Mouse (Mus musculus): ENCODE results near the gene Nhlrc3. TPM values are rescaled to one million over a fixed set of nuclear protein-coding genes. Genes with fewer than 3 reads are reported as not detected.
A peak's percentile ranks its signal among the peaks of the same experiment; 100 is the strongest.

Nhlrc3 gene
- 7.0 and 8.9 TPM in 2 replicates for polyA plus RNA-seq (2015; fragmentation: Nextera tagmentation; extraction: Ambion mirVana)

DNA sequence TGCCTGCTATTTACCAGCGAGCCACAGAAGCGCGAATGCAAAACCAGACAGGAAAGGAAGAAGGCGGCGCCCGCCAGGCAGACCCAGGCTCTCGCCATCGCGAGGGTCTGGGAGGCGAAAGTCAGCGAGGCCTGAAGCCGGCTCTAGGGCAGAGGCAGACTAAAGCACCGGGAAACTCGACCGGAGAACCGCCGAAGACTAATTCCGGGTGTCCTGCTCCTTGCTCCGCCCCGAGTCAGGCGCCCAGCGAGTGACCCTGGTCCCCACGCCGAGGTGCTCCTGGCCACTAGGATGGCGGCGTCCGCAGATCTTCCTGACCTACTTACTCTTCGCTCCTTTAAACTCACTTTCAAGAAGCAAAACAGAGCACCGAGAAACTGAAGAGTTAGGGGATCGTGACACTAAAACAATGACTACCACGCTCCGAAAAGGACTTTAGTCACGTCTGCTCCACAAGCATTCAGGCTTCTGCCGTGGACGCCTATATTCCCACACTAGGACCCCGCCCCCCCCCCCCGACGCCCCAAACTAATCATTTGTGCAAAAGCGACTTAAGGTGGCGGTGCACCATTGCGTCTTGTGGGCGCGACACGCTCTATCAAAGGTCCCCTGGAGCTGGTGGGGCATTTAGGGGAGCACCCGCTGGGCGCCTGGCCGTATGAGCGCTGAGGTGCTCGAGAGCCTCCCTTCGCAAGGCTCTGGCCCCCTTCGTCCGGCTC lies at the start of gene Nhlrc3, which contains the start of gene Proser1:
Nhlrc3 (minus strand) TSS at position 287 of the 719 bp plus-strand sequence.
Proser1 (plus strand) TSS at position 621 of the 719 bp plus-strand sequence.
- Histone ChIP-seq H3K4me3 (replicated peaks) (peak within 1 kb of the TSS; percentile 60), H3K9me3 (replicated peaks) (no peaks in the 10 kb centered on the region), H3K4me2 (peak within 1 kb of the TSS; percentile 88), H3K4me1 (peaks cover 55% of the 10 kb centered on the region), H3K36me3 (peaks cover 21% of the 10 kb centered on the region), H3K27ac (replicated peaks) (peak within 1 kb of the TSS; percentile 93), H3K27me3 (replicated peaks) (no peaks in the 10 kb centered on the region), H3K9ac (replicated peaks) (peak within 1 kb of the TSS; percentile 84)
- under 1% methylated on average over 52 of the region's 52 CpGs for WGBS
- ATAC-seq (ENCODE audit: low FRiP score): peak; percentile 98

GRCm38 (mm10) chr3:53502428-53502827 lies 39.3 kb upstream of the Nhlrc3 start:
- WGBS: 67% methylated on average over 6 of the region's 6 CpGs
- peak; percentile 47; the same call in 1 of the 2 replicates for ATAC-seq (ENCODE audit: low FRiP score)
- Histone ChIP-seq H3K4me3 (replicated peaks) (no peak overlapping the region), H3K9me3 (replicated peaks) (no peaks in the 10 kb centered on the region), H3K9ac (replicated peaks) (no peak overlapping the region), H3K27me3 (replicated peaks) (no peaks in the 10 kb centered on the region), H3K4me2 (no peak overlapping the region), H3K27ac (replicated peaks) (no peak overlapping the region), H3K4me1 (no peaks in the 10 kb centered on the region), H3K36me3 (no peaks in the 10 kb centered on the region)

GRCm38 (mm10) chr3:53498351-53498905 lies 35.3 kb upstream of the Nhlrc3 start:
- WGBS: 73% methylated on average over 6 of the region's 6 CpGs
- H3K27ac ChIP-seq (replicated peaks): no peak overlapping the region
- no peaks in the 10 kb centered on the region for H3K9me3 ChIP-seq (replicated peaks)
- no peak overlapping the region for H3K4me2 ChIP-seq
- no peaks in the 10 kb centered on the region for H3K36me3 ChIP-seq
- H3K9ac ChIP-seq (replicated peaks): no peak overlapping the region
- no peaks in the 10 kb centered on the region for H3K27me3 ChIP-seq (replicated peaks)
- no peaks in the 10 kb centered on the region for H3K4me1 ChIP-seq
- ATAC-seq (ENCODE audit: low FRiP score): no peak
- H3K4me3 ChIP-seq (replicated peaks): no peak overlapping the region

DNA sequence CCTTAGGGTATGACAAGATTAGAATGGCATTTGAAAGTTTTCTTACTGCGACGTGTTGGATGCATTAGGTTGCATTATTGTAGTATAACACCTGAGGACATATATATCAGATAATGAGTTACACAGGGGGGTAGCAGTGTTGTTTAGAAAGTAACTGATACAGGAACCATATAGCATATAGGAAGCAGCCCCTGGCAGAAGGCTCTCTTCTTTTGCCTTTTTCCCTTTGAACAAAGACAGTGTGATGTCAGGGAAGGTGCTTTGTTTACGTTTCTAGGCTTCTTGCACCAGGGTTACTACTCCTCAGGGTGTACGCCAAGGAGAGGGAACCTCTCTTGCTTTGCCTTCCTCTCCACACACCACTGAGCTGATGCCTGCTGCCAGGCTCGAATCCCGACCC lies 25.2 kb upstream of the Nhlrc3 start, which contains the start of gene Stoml3:
Stoml3 (plus strand) TSS at position 301 of the 400 bp plus-strand sequence.
- 87% methylated on average over 6 of the region's 6 CpGs for WGBS

DNA sequence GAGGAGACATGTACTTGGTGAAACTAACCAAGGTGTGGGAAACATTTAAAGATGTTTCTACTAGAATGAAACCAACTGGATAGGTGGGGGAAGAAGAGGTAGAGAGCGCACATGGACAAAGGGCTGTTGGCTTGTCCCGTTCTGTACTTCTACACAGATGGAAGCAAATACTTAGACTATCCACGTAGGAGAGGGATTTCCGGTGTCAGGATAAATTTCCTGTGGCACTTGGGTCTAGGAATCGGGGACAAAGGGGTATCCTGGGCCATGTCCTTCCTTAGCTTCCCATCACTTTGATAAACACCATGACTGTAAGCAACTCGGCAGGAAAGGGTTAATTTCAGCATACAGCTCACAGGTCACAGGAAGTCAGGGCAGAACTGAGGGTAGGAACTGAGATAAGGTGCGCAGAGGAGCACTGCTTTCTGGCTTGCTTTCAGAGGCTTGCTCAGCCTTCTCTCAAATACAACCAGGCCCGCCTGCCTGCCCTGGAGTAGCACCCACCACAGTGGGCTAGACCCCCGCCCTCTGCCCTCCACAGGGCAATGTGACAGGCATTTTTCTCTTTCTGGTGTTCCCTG lies 24.0 kb upstream of the Nhlrc3 start:
- Histone ChIP-seq H3K9me3 (replicated peaks) (no peaks in the 10 kb centered on the region), H3K9ac (replicated peaks) (no peak overlapping the region), H3K4me3 (replicated peaks) (no peak overlapping the region), H3K4me1 (0 out of 2 replicates have a peak, but pooled peaks cover 5% of the 10 kb centered on the region), H3K36me3 (peaks cover 4% of the 10 kb centered on the region), H3K27me3 (replicated peaks) (no peaks in the 10 kb centered on the region), H3K4me2 (no peak overlapping the region), H3K27ac (replicated peaks) (no peak overlapping the region)
- ATAC-seq (ENCODE audit: low FRiP score): no peak
- 85% methylated on average over 9 of the region's 9 CpGs for WGBS

More for the DNA sequence above, 25.2 kb upstream of the Nhlrc3 start, which contains the start of gene Stoml3:
- Histone ChIP-seq H3K27ac (replicated peaks) (no peak within 1 kb of the TSS), H3K36me3 (no peaks in the 10 kb centered on the region), H3K9ac (replicated peaks) (no peak within 1 kb of the TSS), H3K9me3 (replicated peaks) (no peaks in the 10 kb centered on the region), H3K4me3 (replicated peaks) (no peak within 1 kb of the TSS), H3K4me2 (no peak within 1 kb of the TSS), H3K4me1 (0 out of 2 replicates have a peak, but pooled peaks cover 5% of the 10 kb centered on the region), H3K27me3 (replicated peaks) (no peaks in the 10 kb centered on the region)
- no peak for ATAC-seq (ENCODE audit: low FRiP score)

- WGBS: 88% methylated on average over 10 of the region's 10 CpGs
These were observed 23.4 kb upstream of the Nhlrc3 start for GRCm38 (mm10) chr3:53486561-53486960.

GRCm38 (mm10) chr3:53483414-53484059 lies 20.4 kb upstream of the Nhlrc3 start:
- no peak overlapping the region for H3K4me3 ChIP-seq (replicated peaks)
- no peak overlapping the region for H3K27ac ChIP-seq (replicated peaks)
- no peak overlapping the region for H3K4me2 ChIP-seq
- 0 out of 2 replicates have a peak, but pooled peaks cover 5% of the 10 kb centered on the region for H3K4me1 ChIP-seq
- peaks cover 29% of the 10 kb centered on the region for H3K36me3 ChIP-seq
- no peaks in the 10 kb centered on the region for H3K27me3 ChIP-seq (replicated peaks)
- 90% methylated on average over 8 of the region's 8 CpGs for WGBS
- ATAC-seq (ENCODE audit: low FRiP score): no peak
- no peaks in the 10 kb centered on the region for H3K9me3 ChIP-seq (replicated peaks)
- no peak overlapping the region for H3K9ac ChIP-seq (replicated peaks)

More at GRCm38 (mm10) chr3:53486561-53486960, 23.4 kb upstream of the Nhlrc3 start:
- no peak overlapping the region for H3K27ac ChIP-seq (replicated peaks)
- H3K4me2 ChIP-seq: no peak overlapping the region
- no peak for ATAC-seq (ENCODE audit: low FRiP score)
- H3K9ac ChIP-seq (replicated peaks): no peak overlapping the region
- no peak overlapping the region for H3K4me3 ChIP-seq (replicated peaks)
- H3K36me3 ChIP-seq: peaks cover 8% of the 10 kb centered on the region
- no peaks in the 10 kb centered on the region for H3K9me3 ChIP-seq (replicated peaks)
- no peaks in the 10 kb centered on the region for H3K27me3 ChIP-seq (replicated peaks)
- 0 out of 2 replicates have a peak, but pooled peaks cover 5% of the 10 kb centered on the region for H3K4me1 ChIP-seq

DNA sequence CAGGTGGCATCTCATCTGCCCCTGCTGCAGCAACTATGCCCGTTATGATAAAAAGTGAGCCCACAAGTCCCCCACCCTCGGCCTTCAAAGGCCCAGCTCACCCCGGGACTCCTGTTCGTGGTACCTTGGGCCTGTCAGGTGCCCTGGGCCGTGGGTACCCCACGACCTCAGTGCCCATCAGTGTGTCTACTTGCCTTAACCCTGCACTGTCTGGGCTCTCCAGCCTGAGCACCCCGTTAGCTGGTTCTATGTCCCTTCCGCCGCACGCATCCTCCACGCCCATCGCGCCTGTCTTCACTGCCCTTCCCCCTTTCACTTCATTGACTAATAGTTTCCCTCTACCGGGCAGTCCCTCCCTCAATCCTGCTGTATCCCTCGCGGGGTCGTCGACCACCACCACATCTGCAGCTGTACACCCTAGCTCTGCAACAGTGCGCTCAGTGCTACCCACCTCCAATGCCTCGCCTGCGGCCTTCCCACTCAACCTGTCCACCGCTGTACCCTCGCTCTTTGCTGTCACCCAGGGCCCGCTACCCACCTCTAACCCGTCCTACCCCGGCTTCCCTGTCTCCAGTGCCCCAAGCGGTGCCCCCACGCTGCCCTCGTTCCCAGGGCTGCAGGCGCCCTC lies 15.4 kb upstream of the Nhlrc3 start:
- H3K27me3 ChIP-seq (replicated peaks): no peaks in the 10 kb centered on the region
- no peak for ATAC-seq (ENCODE audit: low FRiP score)
- H3K4me1 ChIP-seq: no peaks in the 10 kb centered on the region
- H3K4me2 ChIP-seq: no peak overlapping the region
- no peaks in the 10 kb centered on the region for H3K9me3 ChIP-seq (replicated peaks)
- no peak overlapping the region for H3K9ac ChIP-seq (replicated peaks)
- peaks cover 73% of the 10 kb centered on the region for H3K36me3 ChIP-seq
- WGBS: 95% methylated on average over 30 of the region's 30 CpGs
- no peak overlapping the region for H3K27ac ChIP-seq (replicated peaks)
- H3K4me3 ChIP-seq (replicated peaks): no peak overlapping the region

DNA sequence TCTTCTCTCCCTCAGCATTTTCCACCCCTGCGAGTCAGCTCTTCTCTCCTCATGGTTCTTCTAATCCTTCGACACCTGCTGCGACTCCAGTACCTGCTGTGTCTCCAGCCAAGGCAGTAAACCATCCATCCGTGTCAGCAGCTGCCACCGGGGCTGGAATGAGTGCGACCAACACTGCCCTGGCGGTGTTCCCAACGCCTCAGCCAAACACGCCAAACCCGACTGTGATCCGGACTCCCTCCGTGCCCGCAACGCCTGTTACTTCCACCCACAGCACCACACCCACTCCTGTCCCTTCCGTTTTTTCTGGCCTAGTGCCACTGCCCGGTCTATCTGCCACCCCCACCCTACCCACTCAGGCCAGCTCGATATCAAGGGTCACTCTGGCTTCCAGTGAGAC lies 14.3 kb upstream of the Nhlrc3 start:
- H3K9ac ChIP-seq (replicated peaks): no peak overlapping the region
- 78% methylated on average over 17 of the region's 17 CpGs for WGBS
- H3K4me2 ChIP-seq: no peak overlapping the region
- H3K9me3 ChIP-seq (replicated peaks): no peaks in the 10 kb centered on the region
- H3K36me3 ChIP-seq: peaks cover 84% of the 10 kb centered on the region
- H3K27me3 ChIP-seq (replicated peaks): no peaks in the 10 kb centered on the region
- ATAC-seq (ENCODE audit: low FRiP score): no peak
- no peak overlapping the region for H3K27ac ChIP-seq (replicated peaks)
- no peak overlapping the region for H3K4me3 ChIP-seq (replicated peaks)
- H3K4me1 ChIP-seq: no peaks in the 10 kb centered on the region

DNA sequence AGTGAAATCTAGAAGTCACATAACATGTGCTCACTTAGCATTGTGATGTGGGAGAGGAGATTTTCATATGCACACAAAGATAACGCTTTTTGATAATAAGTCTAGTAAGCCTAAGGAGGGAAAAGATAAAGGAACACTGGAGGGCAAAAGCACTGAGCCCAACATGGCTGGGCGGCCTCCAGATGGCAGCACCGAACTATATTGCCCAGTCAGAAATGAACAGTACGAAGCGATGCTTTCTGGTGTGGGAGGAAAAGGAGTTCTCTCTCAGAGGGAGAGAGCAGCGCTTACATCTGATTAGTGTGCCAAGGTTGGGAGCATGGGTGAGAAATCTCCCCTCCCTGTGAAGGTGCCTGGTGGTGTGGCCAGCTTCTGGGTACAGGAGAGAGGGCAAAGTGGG lies 12.8 kb upstream of the Nhlrc3 start:
- WGBS: 58% methylated on average over 6 of the region's 6 CpGs
- peak; percentile 38; the same call in 1 of the 2 replicates for ATAC-seq (ENCODE audit: low FRiP score)
- no peak overlapping the region for H3K27ac ChIP-seq (replicated peaks)
- H3K27me3 ChIP-seq (replicated peaks): no peaks in the 10 kb centered on the region
- no peak overlapping the region for H3K9ac ChIP-seq (replicated peaks)
- H3K36me3 ChIP-seq: peaks cover 86% of the 10 kb centered on the region
- no peaks in the 10 kb centered on the region for H3K9me3 ChIP-seq (replicated peaks)
- no peak overlapping the region for H3K4me3 ChIP-seq (replicated peaks)
- H3K4me1 ChIP-seq: no peaks in the 10 kb centered on the region
- no peak overlapping the region for H3K4me2 ChIP-seq

GRCm38 (mm10) chr3:53474179-53474578 lies 11.0 kb upstream of the Nhlrc3 start:
- Histone ChIP-seq H3K36me3 (peaks cover 86% of the 10 kb centered on the region), H3K4me3 (replicated peaks) (no peak overlapping the region), H3K27me3 (replicated peaks) (no peaks in the 10 kb centered on the region), H3K9me3 (replicated peaks) (no peaks in the 10 kb centered on the region), H3K9ac (replicated peaks) (no peak overlapping the region), H3K4me1 (no peaks in the 10 kb centered on the region), H3K4me2 (no peak overlapping the region), H3K27ac (replicated peaks) (no peak overlapping the region)
- 75% methylated on average over 4 of the region's 4 CpGs for WGBS
- no peak for ATAC-seq (ENCODE audit: low FRiP score)

Measured in neural tube, embryonic 15.5 days (tissue).